Mouse (Mus musculus) yolk sac, embryonic 10.5 days (tissue): ENCODE measurements around the gene Apoo.
"Not testable (repeated sequence)": the region's sequence is repeated elsewhere in the genome, so short reads cannot be mapped to it uniquely, and the experiment has no call there.

ENCODE experiments used
- DNase-seq: peaks from one replicate; pipeline ENCODE4 v3.0.0-alpha.2; 2017; ENCODE audit warnings: low spot score

Gene Apoo

DNA sequence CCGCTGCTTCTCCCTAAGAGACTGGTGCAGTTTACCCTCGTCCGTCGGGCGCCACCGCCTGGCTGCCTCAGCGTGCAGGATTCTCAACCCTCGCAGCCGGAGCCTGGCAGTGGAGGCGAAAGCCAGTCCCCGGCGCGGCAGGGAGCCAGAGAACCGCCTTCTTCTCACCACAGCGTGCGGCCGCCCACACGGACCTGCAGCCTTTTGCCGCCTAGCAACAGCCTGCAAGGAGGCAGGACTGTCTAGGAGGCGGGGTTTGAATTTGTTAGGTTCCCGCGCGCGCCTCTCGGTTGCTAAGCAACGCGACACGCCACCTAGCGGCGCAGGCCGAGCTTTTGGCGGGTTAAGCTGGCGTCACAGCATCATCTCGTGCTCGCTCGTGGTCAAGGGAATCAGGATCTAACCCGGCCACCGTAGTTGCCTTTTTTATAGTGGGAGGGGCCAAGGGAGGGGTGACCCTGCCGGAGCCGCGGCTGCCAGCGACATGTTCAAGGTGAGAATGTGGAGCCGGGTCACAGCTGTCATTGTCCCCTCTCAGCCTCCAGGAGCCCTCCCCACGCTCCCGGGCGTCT lies at the start of gene Apoo, which contains the start of gene Fam90a1b:
TSS of gene Apoo (plus strand) at position 448 of the 572 bp plus-strand sequence.
TSS of gene Fam90a1b (minus strand) at position 108 of the 572 bp plus-strand sequence.
- peak; percentile 97 for DNase-seq

DNA sequence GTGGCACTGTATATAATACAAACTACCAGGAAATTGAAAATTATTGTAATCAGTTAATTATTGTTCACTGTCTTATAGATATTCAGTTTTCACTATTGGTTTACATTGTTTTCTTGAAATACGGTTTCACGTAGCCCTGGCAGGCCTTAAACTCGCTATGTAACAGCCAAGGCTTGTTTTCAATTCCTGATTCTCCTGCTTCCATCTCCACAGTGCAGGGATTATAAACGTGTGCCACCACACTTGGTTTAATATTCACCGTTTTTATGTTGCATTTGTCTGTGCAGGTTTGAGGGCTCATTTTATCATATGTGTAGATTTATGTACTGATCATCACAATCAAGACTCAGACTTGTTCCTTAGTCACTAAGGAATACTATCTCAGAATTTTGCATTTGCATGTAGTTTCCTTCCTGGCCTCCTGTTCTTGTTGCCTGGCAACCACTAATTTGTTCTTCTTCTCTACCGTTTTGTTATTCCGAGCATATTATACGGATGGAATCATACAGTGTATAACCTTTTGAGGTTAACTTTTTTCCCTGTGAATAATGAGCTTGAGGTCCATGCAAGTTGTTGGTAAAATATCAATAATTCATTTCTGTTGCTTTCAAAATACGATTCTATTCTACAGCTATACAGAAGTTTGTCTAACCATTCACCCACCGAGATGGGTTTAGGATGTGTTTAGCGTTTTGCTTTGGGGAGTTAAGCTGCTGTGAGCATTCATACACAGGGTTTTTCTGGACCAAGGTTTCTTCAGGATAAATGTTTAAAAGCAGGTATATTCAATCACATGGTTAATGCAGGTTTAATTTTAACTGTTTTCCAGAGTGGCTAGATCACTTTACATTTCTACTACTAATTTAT lies 45.6 kb upstream of the Apoo start:
- no peak for DNase-seq

DNA sequence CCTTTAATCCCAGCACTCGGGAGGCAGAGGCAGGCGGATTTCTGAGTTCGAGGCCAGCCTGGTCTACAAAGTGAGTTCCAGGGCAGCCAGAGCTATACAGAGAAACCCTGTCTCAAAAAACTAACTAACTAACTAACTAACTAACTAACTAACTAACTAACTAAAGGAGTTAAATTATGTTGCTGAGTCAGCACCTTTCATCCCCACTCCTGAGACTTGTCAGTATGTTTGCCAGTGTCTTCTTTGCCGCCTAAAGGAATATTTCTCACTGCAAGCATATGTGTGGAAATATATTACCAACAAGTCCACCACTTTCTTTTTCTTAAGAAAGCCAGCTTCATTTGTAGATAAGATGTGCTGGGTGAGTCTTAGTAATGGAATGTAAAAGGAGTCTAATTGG lies 23.3 kb upstream of the Apoo start:
- DNase-seq, result not testable (repeated sequence)

DNA sequence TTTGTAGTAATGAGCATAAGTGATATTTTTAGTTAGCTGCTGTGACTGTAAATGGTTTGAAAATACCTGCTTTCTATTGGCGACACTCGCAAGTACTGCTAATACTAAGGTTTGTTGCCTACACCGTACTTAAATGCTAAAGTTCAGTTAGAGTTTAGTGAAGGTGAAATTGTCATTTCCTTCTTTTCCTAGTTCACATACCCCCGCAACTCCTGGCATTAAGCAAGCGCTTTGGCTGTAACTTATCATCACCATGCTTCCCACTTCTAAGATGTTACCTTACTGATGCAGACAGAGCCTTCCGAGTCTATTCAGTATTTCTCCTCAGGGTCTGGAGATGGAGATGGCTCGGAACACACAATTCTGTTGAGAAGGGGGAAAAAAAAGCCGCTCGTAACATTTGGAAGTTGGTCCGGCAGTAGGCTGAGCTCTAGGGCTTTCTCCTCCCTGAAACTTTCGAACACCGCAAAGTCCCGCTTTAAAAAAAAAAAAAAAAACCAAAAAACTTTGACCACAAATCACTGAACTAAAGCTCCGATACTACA lies 1.5 kb upstream of the Apoo start:
- peak; percentile 1 for DNase-seq

DNA sequence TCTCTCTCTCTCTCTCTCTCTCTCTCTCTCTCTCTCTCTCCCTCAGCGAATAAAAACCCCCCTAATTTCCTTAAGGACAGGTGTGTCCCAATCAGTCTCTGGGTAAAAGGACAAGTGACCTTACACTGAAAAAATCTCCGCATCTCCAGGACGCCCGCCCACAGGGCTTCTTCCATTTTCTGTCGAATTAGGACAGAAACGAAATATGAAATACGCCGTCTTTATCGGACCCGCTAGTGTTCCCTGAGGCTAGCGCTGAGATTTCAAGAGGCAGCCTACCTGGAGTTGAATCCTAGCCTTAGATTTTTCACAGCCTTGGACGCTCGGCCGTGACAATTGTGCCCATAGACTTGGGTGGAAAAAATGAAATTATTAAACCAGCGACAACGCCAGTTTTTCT lies 888 bp upstream of the Apoo start:
- DNase-seq, result peak; percentile 16

DNA sequence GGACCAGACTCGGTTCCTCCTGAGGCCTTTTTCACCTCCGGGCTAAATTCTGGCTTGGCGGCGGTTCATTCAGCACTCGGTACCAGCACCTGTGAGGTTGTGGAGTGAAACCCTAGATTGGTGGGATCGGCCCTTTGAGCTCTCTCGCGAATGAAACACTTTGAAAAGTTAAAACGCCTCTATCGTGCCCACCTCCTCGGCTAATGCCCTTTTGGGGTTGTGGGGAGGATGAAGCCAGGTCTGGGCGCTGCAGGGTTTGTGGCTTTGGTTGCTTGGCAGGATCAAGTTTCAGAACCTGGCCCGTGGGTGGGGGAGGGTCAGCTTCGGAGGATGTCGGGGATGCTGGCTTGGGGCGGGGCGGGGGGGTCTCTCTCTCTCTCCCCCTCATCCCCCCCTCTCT lies 331 bp downstream of the Apoo start:
- no peak for DNase-seq

DNA sequence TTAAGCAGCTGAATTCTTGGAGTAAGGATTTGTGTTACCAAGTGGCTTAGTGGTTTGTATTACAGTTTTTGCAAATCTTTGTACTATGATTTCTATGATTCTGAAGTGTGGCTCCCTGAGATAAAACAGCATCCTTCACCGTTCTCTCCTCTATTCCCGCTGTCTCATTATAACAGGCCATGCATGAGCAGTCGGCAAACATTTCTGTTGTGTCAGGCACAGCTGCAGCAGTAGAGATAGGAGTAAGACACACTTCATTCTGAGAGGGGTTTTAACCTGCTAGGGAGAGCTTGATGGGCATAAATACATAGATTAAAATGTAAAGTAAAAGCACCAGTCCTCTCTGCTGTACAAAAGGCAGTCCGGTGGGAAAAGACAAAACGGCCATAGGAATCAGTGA lies 11.8 kb downstream of the Apoo start:
- no peak for DNase-seq

DNA sequence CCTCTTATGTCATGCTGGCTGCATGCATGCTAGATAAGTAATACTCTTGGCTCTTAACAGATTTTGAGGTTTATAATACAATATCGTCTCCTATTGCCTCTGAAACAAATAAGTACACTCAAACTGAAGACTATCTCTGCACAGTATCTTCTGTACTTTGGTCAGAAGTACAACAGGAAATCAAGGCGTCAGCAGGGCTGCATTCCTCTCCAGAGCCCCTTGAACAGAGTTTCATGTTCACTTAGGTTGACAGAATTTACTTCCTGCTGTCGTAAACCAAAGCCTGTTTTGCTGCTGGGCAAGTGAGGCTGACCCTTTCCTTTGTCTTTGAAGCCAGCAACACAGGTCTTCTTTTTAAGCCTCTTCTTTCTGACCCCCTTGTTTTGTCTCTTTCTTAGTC lies 42.1 kb downstream of the Apoo start:
- DNase-seq, result peak; percentile 26

DNA sequence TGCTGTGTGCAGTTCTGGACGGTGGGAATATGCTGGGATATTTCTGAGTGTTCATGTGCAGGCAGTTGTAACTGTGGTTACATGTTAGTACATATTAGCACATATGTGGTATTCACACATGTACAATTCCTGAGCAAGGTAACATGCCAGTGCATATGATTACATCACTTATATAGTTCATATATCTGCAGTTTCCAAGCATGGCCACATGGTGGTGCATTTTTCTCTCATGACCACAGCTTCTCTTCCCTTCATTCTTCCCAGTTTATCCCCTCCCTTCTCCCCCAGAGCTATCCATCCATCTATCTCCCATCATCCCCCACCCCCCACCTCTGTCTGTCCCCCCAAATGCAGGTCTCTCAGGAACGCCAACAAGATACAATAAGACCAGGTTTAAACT lies 53.3 kb downstream of the Apoo start:
- DNase-seq, result no peak

DNA sequence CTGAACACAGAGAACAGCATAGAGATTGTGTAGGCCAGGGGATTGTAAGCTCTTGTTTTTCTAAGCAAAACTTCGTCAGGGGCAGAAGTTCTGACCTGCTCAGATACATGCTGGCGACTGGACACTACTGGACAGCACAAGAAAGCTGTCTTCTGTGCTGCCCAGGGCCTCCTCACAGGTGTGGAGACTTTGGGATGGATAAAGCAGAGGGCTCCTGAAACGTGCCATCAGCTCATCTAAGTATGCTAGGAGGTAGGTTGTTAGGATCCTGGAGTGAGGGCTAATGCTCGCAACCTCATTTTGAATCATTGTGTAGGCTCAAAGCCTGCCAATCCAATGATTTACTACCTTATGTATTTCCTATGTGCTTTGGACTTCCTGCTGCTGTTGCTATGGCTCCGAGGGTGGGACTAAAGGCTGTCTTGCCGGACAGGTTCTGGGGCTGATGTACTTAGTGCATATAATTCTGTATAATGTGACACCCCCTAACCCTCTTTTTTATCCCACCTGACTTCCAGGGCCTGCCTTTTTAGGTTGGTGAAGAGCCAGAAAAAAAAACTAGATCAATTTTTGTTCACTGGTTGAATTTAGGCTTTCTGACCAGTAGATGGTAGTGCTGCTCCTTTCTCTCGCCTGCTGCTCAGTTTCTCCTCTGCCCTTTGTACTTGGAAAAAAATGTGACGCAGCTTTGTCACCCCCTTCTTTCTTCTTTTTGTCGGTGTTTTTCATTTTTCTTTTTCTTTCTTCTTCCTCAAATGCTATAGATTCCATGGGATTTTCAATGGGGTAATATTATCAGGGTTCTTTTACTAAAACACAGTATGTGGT lies 64.8 kb downstream of the Apoo start:
- DNase-seq, result no peak

DNA sequence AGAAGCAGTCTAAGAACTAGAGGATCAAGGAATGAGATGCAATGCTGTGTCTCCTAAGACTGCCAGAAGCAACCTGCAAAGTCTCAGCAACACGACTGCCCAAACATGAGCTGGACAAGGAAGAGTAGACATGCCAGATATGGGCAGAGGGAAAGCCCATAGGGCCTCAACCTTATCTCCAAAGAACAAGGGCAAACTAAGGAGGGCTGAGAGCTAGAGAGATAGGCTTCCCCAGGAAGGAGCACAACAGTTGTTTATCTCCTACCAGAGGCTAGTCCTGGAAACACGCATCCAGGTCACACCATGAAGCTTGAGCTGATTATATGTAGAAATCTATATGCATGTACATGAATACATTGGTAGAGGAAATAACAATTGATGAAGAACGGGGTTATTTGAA lies 78.5 kb downstream of the Apoo start:
- DNase-seq, result not testable (repeated sequence)

DNA sequence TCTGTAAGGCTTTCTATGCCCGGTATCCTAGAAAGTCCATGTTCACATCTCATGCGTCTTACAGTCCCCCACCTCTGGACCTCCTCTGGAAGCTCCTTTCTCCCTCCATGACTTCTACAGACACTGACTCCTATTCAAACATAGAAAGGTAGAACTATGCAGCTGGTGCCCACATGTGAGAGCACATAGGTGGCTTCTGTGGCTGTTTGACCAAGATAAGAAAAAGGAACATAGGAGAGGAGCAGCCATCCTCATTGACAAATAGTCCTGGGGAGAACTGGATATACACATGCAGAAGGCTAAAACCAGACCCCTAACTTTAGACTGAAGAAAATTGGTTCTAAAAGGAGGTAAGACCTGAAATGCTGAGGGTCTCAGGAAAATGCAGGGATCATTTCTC lies 79.1 kb downstream of the Apoo start:
- not testable (repeated sequence) for DNase-seq

DNA sequence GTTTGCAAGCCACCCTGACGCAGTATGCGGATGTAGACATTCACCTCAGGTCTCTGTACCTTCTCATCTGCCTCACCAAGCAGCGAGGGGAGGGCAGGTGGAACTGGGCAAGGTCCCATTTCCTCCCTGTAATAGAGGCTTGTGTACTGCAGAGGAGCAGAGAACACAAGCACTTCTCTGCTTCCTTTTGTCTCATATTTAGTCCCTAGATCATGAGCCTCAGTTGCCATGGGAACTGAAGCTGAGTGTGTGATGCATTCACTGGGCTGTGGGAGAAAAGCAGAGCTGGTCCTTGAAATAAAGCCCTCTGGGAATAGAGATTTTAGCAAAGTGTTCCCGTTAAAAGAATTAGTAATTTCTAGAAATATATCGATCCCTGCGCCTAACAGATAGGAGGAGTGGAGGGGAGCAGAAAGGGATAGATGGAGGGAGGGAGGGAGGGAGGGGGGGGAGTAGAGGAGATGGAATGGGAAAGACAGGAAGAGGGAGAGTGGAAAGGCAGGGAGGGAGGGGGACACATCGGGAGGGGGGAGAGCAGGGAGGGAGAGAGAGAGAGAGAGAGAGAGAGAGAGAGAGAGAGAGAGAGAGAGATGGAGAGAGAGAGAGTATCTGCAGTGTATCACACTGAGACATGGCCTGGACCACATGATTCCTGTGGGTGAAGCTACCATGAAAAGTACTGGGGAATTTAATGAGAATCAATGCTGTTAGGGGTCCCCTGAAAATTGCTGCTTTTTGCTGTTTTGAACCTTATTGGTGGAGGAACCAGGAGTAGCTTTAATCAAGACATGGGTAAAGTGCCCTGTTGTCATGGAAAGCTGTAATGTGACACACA lies 83.3 kb downstream of the Apoo start:
- not testable (repeated sequence) for DNase-seq

DNA sequence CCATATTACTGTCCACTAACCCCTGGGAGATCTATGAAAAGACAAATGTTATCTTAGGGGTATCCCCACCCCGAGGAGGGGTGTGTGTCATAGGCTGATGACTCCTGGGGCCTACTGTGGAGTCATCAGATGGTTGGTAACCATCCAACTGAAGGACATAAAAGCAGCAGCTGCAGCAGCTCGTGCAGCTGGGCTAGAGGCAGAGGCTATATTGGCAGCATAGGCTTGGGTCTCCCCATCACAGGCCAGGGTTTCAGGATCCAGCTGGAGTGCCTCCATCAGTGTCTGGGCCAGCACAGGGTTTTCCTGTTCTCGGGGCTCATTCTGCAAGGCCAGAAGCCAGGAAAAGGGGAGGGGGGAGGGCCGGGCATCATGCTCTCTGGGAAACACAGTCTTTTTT lies 92.4 kb downstream of the Apoo start:
- no peak for DNase-seq

DNA sequence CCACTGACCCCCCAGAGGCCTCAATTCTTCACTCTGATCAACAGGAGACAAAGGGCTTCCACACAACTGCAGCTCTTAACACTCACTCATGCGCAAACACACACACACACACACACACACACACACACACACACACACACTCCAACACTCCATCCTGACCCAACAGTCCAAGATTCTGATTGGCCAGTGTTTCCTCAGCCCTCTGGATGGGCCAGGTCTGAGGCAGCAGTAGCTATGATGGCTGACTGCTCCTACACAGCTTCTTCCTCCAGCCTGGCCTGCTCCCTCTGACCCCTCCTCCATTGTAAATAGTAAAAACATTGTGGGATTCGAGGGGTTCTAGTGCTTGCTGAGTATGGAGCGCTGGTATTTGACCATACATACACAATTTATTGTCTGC lies 94.6 kb downstream of the Apoo start:
- not testable (repeated sequence) for DNase-seq

DNA sequence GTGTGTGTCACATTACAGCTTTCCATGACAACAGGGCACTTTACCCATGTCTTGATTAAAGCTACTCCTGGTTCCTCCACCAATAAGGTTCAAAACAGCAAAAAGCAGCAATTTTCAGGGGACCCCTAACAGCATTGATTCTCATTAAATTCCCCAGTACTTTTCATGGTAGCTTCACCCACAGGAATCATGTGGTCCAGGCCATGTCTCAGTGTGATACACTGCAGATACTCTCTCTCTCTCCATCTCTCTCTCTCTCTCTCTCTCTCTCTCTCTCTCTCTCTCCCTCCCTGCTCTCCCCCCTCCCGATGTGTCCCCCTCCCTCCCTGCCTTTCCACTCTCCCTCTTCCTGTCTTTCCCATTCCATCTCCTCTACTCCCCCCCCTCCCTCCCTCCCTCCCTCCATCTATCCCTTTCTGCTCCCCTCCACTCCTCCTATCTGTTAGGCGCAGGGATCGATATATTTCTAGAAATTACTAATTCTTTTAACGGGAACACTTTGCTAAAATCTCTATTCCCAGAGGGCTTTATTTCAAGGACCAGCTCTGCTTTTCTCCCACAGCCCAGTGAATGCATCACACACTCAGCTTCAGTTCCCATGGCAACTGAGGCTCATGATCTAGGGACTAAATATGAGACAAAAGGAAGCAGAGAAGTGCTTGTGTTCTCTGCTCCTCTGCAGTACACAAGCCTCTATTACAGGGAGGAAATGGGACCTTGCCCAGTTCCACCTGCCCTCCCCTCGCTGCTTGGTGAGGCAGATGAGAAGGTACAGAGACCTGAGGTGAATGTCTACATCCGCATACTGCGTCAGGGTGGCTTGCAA lies 95.9 kb downstream of the Apoo start:
- not testable (repeated sequence) for DNase-seq
